Mouse (Mus musculus) brain, embryonic 18.5 days (tissue): ENCODE results near the gene Rilp.

Source experiments
- DNase-seq: peaks from one replicate; pipeline ENCODE4 v3.0.0-alpha.2; 2012; ENCODE audit warnings: low read depth, low spot score

Gene Rilp

GRCm38 (mm10) chr11:75494296-75495049, 15.4 kb upstream of the Rilp start:
- no peak for DNase-seq

GRCm38 (mm10) chr11:75498126-75498525, 11.8 kb upstream of the Rilp start:
- no peak for DNase-seq

DNA sequence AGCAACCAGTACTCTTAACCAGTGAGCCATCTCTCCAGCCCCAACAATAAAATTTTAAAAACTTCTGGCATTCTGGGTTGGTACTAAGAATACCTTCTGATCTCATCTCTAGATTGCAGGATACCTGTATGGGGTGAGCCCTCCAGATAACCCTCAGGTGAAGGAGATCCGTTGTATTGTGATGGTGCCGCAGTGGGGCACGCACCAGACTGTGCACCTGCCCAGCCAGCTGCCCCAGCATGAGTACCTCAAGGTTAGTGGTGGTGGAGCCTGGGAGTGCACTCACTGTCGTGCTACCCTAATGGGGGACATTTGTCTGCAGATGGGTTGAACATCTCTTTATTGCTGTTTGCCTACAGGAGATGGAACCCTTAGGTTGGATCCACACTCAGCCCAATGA, 1.7 kb upstream of the Rilp start:
- DNase-seq, result no peak

DNA sequence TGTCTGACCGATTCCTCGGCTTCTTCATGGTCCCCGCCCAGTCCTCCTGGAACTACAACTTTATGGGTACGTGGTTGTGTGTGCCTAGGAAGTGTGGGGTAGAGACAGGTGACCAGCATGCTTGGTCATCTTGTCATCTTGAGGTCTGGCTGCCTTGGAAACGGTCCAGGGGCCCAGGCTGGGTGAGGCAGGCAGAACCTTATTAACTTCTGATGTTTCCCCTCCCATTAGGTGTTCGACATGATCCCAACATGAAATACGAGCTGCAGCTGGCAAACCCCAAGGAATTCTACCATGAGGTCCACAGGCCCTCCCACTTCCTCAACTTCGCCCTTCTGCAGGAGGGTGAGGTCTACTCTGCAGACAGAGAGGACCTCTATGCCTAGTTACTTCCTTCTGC, 990 bp upstream of the Rilp start:
- no peak for DNase-seq

GRCm38 (mm10) chr11:75510627-75510993, 716 bp downstream of the Rilp start:
- DNase-seq, result peak; percentile 68

GRCm38 (mm10) chr11:75511213-75511612, 1.3 kb downstream of the Rilp start:
- DNase-seq, result no peak

- no peak for DNase-seq
Observed at GRCm38 (mm10) chr11:75512301-75513018, 2.6 kb downstream of the Rilp start.

- DNase-seq, result no peak
Observed at GRCm38 (mm10) chr11:75513336-75513735, 3.4 kb downstream of the Rilp start, which contains the start of gene Scarf1. Gene Scarf1, plus strand, starts transcription at chr11:75513540.

- DNase-seq, result no peak
Observed at GRCm38 (mm10) chr11:75515186-75515585, 5.3 kb downstream of the Rilp start.

GRCm38 (mm10) chr11:75519834-75520633, 10.1 kb downstream of the Rilp start:
- no peak for DNase-seq

- no peak for DNase-seq
Observed at GRCm38 (mm10) chr11:75521609-75522008, 11.7 kb downstream of the Rilp start.

DNA sequence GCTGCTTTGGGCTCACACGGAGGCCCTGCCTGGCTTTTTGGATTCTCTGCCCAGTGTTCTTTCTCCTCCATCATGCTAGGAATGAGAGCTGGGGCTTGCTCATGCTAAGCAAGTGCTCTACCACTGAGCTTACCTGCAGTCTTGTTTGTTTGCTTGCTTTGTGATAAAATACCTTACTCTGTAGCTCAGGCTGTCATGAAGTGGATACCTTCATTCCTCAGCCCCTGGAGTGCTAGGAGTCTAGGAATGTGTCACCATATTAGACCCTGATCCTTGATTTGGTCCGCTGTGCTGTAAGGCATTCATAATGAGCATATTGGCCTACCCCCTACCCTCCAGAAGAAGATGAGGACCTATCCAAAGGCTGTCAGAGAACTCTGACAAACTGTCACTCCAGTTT, 12.9 kb downstream of the Rilp start:
- DNase-seq, result no peak

DNA sequence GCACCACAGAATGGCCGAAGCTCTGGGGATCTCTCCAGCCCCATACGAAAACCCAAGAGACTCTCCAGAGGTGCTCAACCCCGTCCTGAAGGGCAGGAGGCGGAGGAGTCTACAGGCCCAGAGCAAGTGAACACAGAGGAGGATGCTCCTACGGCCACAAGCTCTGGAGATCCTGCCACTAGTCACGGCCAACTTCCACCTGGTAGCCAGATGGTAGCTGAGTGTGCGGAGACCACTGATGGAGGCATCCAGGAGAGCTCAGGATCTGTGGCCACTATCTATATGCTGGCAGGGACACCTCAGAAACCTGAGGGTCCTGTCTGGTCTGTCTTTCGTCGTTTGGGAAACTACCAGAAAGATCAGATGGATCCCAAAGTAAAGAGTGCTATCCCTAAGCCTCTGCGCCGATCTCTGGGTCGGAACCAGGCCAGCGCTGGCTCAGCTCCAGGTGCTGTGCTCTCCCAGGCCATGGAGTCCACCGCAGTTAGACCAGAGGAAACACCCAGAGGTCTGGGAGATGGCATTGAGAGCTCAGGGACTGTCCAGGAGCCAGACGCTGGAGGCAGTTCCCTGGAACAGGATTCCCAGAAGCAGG, 15.7 kb downstream of the Rilp start:
- no peak for DNase-seq

GRCm38 (mm10) chr11:75526943-75527342, 17.0 kb downstream of the Rilp start:
- no peak for DNase-seq

- no peak for DNase-seq
Observed at GRCm38 (mm10) chr11:75529771-75530170, 19.9 kb downstream of the Rilp start.

GRCm38 (mm10) chr11:75530325-75530724, 20.4 kb downstream of the Rilp start:
- no peak for DNase-seq

DNA sequence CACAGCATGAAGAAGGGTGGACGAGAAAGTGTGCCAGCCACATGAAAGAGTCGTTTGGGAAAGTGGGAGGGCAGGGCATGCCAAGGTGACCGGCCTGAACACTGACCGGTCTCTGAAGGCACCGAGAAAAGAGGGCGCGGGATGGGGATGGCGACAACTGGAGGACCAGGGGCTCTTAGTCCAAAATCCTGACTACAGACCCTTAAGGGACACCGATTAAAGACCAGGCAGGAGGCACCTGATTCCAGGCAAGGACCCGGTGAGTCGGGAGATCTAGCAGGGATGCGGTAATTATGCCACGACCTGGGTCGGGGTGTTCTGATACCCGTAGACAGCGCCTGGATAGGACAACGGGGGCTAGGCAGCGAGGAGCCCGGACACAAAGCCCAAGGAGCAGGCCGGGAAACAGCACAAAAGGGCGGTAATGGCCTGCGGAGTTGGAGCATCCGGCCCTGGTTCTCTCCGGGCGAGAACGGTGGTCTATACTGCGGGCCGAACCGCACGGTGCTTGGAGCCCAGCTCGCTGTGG, 21.0 kb downstream of the Rilp start:
- no peak for DNase-seq

DNA sequence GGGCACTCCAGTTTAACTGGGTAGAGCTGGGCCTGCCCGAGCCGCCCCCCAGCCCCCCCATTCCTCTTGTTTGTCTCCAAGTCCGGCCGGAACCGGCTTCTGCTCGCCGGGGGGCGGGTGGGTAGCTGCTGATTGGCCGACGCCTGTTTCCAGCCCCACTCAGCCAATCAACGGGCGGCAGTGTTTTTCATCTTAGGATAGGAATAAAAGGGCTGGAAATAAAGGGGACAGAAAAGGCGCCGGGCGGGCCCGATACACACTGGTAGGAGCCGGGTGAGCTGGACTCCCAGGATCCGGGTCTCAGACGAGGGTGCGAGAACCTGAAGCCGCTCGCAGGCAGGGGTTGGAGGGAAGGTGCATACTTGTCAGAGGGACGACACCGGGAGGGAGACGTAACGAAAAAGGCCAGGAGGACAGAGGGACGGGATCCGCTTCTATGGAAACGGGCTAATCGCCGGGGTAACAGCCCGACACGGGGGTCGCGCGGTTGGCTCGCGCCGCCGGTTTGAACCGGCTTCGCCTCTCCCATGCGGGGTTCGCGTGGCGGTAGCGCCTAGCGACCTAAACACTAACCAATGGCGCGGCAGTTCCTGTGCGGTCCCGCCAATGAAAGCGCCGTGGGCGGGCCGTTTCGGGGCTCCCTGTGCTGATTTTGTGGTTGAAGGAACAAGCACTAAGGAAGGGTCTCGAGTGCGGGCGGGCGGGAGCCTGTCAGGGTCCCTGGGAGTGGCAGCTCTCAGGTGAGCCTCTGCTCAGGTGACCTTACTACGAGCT, 21.8 kb downstream of the Rilp start, which contains the start of gene Slc43a2:
Slc43a2 (plus strand) TSS at position 226 of the 774 bp plus-strand sequence.
- peak; percentile 97 for DNase-seq

GRCm38 (mm10) chr11:75532340-75533277, 22.7 kb downstream of the Rilp start:
- DNase-seq, result no peak
